Mouse (Mus musculus) testis, adult 2 months (tissue): ENCODE data around the gene Kdm5b.

Source experiments
- CTCF ChIP-seq: fragments of 200-500 bp; IDR thresholded peaks from 2 replicates; pipeline ENCODE4 v1.5.1; 2012; ENCODE audit warnings: low read depth, mild to moderate bottlenecking, inconsistent platforms, low read length, moderate library complexity; ENCODE audit not compliant: control insufficient read depth, insufficient read depth, insufficient replicate concordance
- POLR2A ChIP-seq: fragments of 200-500 bp; IDR thresholded peaks from 2 replicates; pipeline ENCODE4 v1.6.1; 2012; ENCODE audit warnings: low read depth, mild to moderate bottlenecking, inconsistent platforms, low read length, moderate library complexity; ENCODE audit not compliant: control insufficient read depth

- TF ChIP-seq POLR2A = no peak
- TF ChIP-seq CTCF = no peak
These were observed 47.4 kb upstream of the Kdm5b start for GRCm38 (mm10) chr1:134512584-134512983.
